Mouse (Mus musculus) leukemia stem cell, adult 10-12 weeks (primary cell): ENCODE data around the gene Rnf183. TPM values are rescaled to one million over a fixed set of nuclear protein-coding genes. Genes with fewer than 3 reads are reported as not detected.

ENCODE experiments used
- polyA plus RNA-seq: library from polyadenylated mRNA; stranded (reverse); fragments of >175 nt; gene quantifications from 2 replicates; pipeline ENCODE4 v1.2.3, GENCODE M21; 2012; ENCODE audit warnings: low replicate concordance

Rnf183 gene
- polyA plus RNA-seq: 0.12 and 0.59 TPM in 2 replicates

DNA sequence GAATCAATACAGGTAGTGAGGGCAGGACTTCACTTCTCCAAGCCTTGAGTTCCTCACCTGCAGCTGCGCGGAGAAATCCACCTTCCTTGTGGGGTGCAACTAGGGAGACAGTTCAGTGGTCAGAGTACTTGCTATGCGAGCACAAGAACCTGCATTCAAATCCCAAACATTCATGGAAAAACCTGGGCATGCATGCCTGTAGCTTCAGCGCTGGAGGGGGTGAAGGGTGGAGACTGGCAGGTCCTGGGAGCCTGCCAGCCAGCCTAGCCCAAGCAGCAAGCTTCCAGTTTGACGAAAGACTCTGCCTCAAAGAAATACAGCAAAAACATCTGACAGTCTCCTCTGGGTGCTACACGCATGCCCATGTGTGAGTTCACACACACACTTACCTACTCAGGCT lies at the start of gene Rnf183:
Gene Rnf183 (minus strand): TSS at position 172 of the 400 bp plus-strand sequence.

DNA sequence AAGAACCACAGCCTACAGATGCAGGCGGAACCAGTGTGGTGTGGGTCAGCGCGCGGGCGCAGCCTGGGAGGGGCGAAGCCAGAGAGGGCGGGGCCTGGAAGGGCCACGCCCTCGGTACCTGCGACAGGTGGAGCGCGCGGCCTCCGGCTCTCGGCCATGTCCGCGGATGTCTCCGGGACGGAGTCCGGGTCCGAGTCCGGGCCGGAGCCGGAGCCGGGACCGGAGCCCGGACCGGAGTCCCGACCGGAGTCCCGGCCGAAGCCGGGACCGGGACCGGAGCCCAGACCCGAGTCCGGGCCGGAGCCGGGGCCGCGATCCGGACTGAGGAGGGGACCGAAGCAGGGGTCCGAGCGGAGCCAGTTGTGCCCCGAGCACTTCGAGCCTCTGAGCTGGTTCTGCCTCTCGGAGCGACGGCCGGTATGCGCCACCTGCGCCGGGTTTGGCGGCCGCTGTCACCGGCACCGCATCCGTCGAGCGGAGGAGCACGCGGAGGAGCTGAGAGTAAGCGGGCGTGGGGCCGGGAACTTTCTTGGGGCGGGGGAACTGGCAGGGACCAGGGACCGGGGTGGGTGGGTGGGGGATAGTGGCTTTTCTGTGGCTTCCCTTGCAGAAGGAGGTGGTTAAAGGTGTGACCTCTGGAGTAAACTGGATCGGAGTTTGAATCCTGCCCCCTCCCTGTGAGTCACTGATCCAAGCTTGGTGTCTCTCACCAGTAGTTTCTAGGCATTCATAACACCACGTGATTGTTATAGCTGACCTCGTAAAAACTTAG lies 45.1 kb upstream of the Rnf183 start, which contains the start of gene Bspry:
Gene Bspry (plus strand): TSS at position 117 of the 772 bp plus-strand sequence.

DNA sequence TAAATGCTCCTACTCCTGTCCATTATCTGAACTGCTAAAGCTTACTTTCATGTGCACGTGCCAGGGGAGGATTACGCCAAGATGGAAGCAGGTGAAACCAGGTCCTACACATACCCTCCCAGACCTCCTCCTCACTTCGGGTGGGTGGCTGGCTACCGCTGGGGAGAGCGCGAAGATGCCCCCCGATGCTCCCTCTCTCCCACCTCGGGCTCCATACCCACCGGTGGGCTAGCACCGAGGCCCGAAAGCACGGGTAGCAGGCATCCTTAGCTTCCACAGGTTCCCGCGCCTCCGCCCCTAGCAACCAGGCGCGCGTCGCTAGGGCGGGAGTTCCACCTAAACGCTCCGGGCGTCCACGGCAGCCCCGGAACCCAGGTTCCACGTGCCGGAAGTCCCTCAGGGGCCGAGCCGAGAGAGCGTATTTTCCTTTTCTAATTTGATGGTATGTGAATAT lies 35.6 kb upstream of the Rnf183 start, which contains the start of gene Wdr31:
Gene Wdr31 (minus strand): TSS at position 299 of the 454 bp plus-strand sequence.

DNA sequence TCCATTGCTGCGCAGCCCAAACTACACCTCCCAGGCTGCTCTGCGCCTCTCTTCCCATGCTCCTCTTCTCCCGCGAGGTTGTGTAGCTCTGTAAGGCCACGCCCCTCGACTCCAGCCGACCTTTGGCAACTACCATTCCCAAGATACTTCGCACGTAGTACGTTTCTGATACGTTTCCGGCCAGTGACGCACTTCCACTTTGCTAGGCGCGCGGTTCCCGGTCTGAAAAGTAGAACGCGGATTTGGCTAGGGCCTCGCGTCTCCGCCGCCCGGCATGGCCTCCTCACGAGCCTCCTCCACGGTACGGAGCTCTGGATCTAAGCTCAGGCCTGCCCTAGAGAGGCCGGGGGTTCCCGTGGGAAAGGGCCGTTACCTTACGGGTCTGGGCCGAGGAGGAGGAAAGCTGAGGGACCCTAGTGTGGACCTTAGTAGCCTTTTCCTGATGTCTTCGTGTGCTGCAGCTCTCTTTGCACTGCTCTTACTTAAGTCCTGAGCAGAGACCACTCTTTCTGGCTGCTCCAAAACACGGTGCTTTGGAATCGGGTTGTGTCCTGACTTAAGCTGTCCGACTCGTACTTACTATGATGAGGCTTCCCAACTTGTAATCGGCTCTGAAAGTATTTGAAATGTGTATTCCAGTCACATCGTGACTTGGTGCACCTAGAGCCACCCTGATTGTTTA lies 26.3 kb downstream of the Rnf183 start, which contains the start of the genes Cdc26 and Prpf4:
Gene Cdc26 (minus strand): TSS at position 42 of the 682 bp plus-strand sequence.
Gene Prpf4 (plus strand): TSS at position 197 of the 682 bp plus-strand sequence.

Other genes starting within 250 kb of the Rnf183 start
- gene Zfp37, start 204.2 kb downstream of the Rnf183 start, polyA plus RNA-seq: not detected in 2 replicates
- gene Slc31a2, start 172.7 kb downstream of the Rnf183 start, polyA plus RNA-seq: 0.32 and 1.1 TPM in 2 replicates
- 17.7 and 18.4 TPM in 2 replicates for gene Fkbp15, start 74.7 kb downstream of the Rnf183 start, polyA plus RNA-seq
- 0.73 and 2.3 TPM in 2 replicates for gene Slc31a1, start 74.5 kb downstream of the Rnf183 start, polyA plus RNA-seq
- gene Cdc26, start 26.6 kb downstream of the Rnf183 start, polyA plus RNA-seq: 1.3 and 8.1 TPM in 2 replicates
- 1.9 and 5.4 TPM in 2 replicates for gene Prpf4, start 26.5 kb downstream of the Rnf183 start, polyA plus RNA-seq
- 2.6 TPM in 2 replicates for gene Wdr31, start 35.6 kb upstream of the Rnf183 start, polyA plus RNA-seq
- gene Bspry, start 44.8 kb upstream of the Rnf183 start, polyA plus RNA-seq: 0.38 and 1.6 TPM in 2 replicates
- gene Hdhd3, start 68.2 kb upstream of the Rnf183 start, polyA plus RNA-seq: 2.6 and 7.6 TPM in 2 replicates
- 526 and 768 TPM in 2 replicates for gene Alad, start 84.7 kb upstream of the Rnf183 start, polyA plus RNA-seq
- 28.5 and 35.6 TPM in 2 replicates for gene Pole3, start 89.8 kb upstream of the Rnf183 start, polyA plus RNA-seq
- not detected in 2 replicates for gene 4933430I17Rik, start 90.1 kb upstream of the Rnf183 start, polyA plus RNA-seq
- 87.1 and 175 TPM in 2 replicates for gene Rgs3, start 124.6 kb upstream of the Rnf183 start, polyA plus RNA-seq